Mouse (Mus musculus) ovary, adult 18-20 months (tissue): ENCODE measurements around the gene Dnah5.
"Not testable (repeated sequence)": the region's sequence is repeated elsewhere in the genome, so short reads cannot be mapped to it uniquely, and the experiment has no call there.

ENCODE experiments used
- DNase-seq: peaks from one replicate; pipeline ENCODE4 v3.0.0; 2022; ENCODE audit warnings: low spot score, mixed read lengths

Gene Dnah5

DNA sequence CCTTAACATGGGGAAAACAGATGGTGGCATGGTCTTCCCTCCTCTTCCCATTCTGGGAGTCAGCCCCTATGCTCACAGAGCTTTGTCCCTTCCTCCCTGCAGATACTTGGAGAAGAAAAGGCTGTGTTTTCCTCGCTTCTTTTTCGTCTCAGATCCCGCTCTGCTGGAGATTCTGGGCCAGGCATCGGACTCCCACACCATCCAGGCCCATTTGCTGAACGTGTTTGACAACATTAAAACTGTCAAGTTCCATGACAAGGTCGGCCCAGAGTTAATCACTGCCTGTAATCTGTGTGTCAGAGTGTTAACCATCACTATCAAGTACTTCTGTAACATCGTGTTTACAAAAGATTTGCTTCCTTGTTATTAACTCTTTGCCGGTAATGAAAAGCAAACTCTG is 103.6 kb downstream of the Dnah5 start:
- DNase-seq = no peak

DNA sequence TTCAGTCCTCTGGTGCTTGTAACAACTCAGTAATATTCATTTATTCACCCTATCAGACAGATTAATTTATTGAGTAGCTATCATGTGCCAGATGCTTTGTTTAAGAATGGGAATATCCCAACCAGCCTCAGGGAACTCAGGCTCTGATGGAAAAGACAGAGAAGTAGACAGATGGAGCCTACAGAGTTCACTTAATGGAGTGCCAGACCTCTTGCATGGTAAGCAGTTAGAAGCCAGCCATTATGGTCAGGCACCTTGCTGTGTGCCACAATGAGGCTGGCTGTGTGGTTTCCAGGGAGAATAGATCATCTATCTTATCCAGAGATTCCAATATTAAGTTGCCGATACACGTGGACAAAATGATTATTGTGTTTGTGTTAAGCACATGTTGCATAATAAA is 104.3 kb downstream of the Dnah5 start:
- no peak for DNase-seq

DNA sequence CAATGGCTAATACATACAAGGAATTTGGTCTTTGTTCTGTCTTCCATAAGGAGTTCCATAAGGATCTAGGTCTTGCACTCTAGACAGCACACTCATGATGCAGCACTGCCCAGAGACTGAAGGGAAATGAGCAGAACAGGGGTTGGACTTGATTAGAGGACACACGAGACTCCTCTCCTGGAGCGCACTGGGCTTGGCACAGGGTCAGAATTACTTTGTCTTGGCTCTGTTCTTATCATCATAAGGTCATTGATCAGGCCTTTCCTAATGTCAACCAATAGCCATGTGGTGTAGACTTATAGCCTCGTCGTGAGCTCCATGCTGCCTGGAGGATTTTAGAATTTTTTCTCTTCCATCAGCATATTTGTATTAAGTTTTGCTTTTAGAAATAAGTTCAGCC is 107.0 kb downstream of the Dnah5 start:
- DNase-seq = no peak

DNA sequence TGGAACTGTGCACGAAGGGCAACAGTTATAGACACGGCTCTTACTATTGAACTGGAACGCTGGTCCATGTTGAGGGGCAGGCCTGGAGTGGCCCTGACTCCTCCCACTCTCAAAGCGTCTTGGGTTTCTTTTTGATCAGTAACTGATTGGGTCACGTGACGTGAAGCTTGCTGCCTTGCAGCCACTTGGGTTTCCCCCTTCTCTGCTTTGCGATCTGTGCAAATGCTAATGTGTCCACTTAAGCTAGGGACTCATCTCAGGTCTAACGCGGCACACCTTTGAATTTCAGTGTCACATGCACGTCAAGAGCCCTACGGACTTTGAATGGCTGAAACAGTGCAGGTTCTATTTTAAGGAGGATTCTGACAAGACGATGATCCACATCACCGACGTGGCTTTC is 109.9 kb downstream of the Dnah5 start:
- DNase-seq = no peak

DNA sequence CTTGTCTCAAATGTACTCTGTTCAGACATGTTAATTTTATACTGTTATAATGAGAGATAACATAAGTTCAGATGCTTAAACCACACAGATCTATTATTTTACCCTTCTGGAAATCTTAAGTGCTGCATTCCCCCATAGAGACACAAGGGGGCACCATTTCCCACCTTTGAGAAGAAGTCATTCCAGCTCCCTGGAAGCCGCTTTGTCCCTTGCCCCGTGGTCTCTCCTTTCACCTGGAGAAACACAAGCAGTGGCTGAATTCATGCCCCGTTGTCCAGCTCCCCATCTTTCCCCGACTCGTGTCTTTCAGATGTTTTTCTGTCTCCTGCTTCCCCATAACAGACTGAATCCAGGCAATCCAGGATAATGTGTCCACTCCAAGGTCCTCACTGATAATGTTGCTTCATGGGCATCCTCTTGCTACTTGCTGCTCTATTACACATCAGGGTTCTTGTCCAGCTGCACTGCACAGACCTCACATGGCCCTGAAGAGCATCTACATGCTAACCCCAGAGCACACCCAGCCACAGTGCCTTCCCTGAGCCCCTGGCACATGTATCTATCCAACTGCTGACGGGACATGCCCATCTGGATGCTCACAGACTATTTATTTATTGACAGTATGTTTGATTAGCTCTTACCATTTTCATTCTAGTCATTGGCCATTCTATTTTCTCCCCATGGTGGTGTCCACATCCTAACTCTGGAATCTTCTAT is 112.4 kb downstream of the Dnah5 start:
- no peak for DNase-seq

DNA sequence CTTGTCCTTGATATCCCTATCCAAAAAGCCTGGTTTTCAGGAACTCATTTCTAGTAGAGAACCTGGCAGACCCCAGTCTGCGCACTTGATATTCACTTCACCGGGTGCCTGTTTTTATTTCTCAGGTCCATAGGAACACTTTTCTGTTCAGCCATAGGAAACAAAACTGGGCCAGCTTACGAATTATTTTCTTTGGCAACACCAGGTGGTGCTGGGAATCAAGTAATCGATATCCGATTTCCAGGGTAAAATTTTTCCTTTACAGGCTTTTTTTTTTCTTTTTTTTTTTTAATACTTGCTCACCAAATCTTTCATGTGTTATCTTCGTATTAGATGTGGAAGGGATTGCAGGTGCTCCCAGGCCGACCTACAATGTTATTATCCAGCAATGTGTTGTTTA is 119.0 kb downstream of the Dnah5 start:
- no peak for DNase-seq

DNA sequence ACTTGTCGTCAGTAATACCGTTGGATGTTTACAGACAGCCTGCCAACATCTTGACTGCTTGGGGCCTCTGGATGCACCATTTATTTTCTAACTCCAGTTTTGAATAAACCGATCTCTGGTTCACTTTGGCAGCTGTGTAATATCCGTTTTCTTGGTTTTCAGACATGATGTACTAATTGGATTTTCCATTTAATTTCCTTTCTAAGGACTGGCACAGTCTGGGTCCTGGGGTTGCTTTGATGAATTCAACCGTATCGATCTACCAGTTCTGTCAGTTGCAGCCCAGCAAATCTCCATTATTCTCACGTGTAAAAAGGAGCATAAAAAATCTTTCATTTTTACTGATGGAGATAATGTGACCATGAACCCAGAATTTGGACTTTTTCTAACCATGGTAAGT is 123.4 kb downstream of the Dnah5 start:
- no peak for DNase-seq

DNA sequence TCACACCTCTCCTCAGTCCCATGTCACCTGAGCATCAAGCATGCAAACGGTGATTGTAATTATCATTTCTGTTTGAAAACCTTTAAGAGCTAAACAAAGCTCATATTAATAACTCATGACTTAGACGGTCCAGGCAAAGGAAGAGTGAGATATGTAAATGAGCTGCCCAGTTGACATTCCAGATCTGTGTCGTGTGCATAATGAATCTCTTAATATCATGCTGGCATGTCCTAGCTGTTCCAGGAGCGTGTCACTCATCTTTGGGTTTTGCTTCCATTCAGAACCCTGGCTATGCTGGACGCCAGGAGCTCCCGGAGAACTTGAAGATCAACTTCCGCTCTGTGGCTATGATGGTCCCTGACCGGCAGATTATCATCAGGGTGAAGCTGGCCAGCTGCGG is 123.9 kb downstream of the Dnah5 start:
- no peak for DNase-seq

DNA sequence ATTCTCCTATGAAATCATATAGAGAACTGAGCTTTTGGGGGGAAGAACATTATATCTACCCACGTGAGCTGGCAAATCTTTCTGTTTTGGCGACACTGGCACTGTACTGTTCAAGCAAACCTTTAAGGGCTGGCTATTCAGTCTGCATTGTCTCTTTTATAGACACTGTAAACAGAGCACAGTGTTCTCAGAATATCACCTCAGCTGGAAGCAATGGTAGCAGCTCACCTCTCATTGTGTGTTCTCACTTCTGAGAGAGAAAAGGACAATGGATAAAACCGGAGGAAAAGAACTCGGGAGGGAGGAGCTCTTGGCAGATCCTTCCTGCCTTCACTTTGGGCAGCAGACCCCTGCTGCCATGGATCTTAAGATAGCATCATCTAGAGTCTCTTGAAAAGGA is 137.6 kb downstream of the Dnah5 start:
- no peak for DNase-seq

DNA sequence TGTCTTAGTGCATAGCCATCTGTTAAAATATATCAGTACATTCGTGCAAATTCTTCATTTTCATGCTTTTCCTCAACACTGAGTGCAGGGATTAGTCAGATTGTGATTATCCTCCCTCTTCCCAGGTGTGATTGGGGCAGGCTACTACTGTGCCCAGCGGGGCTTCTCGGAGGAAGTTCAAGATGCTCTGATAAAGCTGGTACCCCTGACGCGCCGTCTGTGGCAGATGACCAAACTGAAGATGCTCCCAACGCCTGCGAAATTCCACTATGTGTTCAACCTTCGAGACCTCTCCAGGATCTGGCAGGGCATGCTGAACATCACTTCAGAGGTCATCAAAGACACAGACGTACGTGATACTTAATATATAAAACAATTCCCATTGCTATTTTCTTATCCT is 164.0 kb downstream of the Dnah5 start:
- DNase-seq = no peak

DNA sequence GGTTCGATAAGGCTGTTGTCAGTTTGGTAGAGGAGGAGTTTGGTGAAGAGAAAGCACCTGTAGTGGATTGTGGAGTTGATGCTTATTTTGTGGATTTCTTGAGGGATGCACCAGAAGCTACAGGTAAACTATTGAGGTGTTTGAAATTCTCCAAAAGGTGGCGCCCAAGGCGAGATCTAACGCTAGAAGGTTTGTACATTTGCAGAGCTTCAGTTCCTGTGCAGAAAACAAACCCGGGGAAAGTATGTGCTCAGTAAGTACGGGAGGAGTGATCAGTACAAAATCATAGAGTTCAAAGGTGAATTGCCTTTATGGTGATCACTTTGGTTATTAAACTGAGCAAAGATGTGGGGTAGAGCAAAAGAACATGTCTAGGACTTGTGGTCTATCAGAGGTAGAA is 166.9 kb downstream of the Dnah5 start:
- DNase-seq = no peak

DNA sequence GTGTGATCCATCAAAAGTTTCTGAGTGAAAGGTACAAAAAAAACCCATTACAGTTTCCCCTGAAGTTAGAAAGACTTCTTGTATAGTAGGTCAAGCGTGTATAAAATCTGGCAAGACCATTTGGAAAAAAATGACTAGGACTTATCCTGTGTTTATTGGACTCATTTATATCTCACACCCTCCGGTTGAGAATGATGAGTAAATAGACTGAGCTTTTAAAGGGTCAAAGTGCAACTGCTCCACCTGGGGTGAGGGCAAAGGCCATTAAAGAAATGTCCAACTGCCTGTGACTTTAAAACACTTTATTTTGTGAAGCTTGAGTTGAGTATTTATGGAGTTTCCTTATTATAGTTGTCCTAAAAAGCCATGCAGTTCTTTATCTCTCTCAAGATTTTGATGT is 168.0 kb downstream of the Dnah5 start:
- DNase-seq = no peak

DNA sequence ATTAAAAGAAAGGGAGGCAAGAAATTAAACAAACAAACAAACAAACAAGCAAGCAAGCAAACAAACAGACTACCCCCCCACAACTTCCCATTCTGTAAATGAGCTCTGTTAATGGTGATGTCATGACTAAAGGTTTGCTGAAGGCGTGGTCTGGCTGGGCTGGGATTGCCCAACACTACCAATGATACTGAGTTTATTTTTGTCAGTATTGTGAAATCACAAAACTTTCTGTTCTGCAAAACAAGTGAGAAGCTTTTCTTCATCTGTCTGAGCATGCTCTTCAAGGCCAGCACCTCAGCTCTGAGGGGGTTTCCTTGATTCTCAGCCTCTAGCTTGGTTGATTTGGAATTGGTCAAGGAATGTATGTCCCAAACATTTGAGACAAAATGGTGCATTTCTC is 170.8 kb downstream of the Dnah5 start:
- no peak for DNase-seq

DNA sequence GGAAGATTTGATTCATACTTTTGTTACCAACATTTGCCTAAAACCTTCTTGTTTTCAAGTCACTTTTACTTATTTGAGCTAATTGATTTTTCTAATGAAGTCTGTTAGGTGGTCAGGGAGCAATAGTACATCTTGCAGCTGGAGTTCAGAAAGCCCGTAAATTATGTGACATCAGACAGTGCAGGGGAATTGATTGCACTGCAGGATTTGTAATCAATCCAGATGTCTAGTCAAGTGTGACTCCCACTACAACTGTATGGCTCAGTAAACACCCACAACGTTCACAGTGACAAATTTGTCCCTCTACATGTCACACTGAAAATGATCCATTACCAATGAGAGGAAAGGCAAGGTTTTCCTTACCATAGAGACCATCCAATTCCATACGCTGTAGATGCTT is 177.4 kb downstream of the Dnah5 start:
- no peak for DNase-seq

DNA sequence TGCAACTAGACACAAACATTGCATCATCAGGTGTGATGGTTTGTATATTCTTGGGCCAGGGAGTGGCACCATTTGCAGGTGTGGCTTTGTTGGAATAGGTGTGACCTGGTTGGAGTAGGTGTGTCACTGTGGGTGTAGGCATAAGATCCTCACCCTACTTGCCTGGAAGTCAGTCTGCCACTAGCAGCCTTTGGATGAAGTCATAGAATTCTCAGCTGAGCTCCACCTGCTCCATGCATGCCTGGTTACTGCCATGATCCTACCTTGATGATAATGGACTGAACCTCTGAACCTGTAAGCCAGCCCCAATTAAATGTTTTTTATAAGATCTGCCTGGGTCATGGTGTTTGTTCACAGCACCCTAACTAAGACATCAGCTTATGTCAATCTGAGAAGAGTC is 190.2 kb downstream of the Dnah5 start:
- DNase-seq = not testable (repeated sequence)

DNA sequence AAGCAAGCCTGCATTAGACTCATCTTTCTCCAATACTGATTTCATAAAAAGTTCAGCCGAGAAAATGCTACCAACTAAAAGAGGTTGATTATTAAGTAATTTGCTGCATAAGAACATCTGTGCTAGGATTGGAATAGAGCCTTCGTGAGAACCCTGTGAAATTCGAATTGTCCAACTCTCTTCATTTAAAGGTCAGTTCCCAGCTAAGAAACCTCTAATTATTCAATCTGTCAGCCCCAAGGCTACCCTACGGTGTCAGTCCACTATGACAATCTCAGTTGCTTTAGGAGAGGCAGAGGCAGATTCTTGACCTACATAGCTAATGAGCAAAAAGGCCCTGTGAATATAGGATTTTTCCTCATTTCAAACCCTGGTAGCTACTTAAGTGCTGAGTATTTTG is 191.9 kb downstream of the Dnah5 start:
- no peak for DNase-seq

DNA sequence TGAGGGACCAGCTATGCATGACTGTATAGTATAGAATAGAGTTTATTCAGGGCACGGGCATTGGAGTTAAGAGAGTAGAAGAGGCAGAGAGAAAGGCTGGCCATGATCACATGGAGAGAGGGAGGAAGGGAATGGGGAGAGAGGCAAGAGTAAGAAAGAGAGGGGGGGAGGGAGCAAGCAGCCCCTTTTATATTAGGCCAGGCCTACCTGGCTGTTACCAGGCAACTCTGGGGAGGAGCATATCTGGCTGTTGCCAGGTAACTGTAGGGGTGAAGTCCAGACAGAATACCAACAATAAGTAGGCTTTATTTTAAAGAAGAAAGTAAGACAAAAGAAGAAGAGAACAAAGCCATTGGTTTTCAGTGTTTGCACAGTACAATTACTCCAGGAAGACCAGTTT is 194.9 kb downstream of the Dnah5 start:
- no peak for DNase-seq

DNA sequence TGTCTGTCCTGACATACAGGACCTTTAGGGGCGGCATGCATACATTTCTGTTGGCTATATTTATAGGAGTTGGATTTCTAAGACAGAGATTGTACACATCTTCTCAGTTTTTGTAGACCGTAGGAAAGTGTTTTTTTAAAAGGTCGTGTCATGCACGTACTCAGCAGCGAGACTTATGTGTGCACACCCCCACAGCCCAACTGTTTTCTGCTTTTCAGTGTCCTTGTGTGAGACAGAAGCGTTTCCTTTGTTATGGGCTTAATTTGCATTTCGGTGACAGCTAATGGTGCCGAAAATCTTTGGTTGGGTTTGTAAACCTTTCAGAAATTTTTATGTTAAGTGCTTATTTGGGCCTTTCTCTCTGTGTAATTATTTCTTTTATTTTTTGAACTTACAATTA is 195.7 kb downstream of the Dnah5 start:
- DNase-seq = no peak

DNA sequence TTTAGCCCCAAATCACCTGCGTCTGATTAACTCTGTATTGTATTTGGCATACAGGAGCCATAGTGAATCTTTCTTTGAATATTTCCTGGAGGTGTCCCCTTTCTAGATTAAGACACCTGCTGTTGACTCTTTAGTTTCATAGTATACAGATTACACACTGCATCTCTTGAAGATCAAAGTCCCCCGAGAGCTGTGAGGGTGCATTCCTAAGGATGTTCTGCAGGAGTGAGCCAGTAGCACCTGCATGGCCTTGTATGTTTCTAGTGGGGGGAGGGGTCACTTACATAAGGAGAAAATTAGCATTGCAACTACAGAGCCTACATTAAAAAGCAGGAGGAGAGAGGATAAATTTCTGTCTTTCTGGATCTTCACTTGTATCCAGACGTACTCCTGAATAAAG is 201.1 kb downstream of the Dnah5 start:
- DNase-seq = no peak

DNA sequence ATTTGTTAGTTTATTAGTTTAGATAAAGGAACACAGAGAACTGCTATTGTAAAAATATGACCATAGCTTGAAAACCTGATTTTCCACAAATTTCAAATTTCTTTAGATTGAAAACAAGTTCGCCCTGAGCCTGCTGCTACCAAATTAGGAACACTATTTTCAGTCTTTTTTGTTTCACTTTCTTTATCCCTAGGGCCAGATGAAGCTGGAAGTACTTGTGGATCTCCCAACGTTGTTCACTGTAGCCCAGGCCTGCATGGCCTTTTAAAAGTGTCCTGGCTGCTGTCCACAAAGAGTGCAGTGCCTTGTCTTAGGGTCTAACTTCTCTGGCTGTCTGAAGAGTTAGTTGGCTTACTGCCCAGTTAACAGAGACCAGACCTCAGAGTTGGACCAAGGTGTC is 201.6 kb downstream of the Dnah5 start:
- DNase-seq = no peak

DNA sequence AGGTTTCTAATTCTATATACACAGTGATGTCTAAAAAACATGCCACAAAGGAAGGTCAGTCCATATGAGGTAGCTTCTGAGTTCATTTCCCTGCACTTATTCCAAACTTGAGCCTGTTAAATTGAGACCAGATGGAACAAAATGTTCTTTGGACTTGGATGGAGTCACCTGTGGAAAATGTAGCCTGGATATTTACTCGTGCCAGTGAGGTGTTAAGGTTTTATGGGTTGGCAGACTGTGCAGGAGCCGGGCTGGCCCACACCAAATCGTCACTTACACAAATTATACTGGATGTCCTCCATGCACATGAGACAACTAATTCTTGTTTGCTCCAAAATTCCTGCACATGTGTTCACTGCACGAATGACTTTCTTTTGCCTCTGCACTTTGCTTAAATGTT is 236.2 kb downstream of the Dnah5 start:
- DNase-seq = no peak

DNA sequence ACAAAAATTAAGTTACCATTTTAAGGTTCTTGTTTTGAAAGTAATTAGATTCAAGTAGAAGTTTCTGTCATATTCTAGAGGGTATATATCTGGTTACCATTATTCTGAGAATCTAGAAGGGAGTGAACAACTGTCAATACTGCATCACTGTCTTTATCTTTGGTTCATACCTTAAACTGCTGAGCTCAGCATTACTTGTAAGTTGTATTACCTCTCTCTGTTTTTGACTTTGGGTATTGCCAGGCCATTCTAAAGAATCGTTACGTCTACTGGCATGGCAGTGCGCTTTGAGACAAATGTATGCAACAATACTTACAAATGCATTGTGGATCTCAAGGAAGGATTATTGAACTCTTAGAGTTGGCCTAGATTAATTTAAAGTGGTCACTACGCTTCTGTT is 240.9 kb downstream of the Dnah5 start:
- DNase-seq = no peak

DNA sequence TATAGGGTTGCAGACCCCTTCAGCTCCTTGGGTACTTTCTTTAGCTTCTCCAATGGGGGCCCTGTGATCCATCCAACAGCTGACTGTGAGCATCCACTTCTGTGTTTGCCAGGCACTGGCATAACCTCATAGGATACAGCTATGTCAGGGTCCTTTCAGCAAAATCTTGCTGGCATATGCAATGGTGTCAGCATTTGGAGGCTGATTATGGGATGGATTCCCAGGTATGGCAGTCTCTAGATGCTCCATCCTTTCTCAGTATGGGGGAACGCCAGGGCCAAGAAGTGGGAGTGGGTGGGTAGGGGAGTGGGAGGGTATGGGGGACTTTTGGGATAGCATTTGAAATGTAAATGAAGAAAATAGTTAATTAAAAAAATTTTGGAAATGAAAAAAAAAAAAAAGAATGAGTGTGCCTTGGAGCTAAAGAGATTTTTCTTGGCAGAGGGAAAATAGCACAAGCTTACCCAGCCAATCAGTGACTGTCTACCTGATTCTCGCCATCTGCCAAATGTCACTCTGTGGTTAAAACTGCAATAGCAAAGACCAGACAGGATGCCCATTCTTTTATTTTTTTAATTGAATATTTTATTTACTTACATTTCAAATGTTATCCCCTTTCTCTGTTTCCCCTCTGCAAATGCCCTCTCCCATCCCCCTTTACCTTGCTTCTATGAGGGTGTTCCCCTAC is 257.7 kb downstream of the Dnah5 start:
- DNase-seq = not testable (repeated sequence)

DNA sequence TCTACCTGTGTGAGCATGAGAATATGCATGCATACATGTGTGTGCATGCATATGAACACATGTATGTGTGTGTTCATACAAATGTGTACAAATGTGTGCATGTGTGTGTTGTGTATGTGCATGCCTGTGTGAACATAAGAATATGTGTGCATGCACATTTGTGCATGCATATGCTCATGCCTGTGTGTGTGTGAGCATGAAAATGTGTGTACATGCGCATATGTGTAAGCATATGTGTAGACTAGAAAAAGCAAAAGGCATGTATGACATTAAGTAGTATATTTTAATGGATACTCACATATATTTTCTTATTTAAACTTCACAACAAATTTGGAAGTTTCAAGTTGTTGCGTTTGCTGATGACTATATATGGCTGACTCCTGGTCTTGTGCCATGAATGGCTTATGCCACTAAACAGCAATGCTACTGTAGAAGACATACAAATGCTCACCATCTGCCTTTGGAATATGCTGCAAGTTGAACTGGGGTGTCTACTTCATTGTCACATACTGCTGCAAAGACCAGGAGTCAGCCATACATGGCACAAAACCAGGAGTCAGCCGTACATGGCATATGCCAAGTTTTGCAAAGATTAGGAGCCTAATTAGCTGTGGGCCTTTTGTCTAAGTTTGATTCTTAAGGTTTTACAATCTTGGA is 263.2 kb downstream of the Dnah5 start:
- no peak for DNase-seq
